In the genomic region with DNA sequence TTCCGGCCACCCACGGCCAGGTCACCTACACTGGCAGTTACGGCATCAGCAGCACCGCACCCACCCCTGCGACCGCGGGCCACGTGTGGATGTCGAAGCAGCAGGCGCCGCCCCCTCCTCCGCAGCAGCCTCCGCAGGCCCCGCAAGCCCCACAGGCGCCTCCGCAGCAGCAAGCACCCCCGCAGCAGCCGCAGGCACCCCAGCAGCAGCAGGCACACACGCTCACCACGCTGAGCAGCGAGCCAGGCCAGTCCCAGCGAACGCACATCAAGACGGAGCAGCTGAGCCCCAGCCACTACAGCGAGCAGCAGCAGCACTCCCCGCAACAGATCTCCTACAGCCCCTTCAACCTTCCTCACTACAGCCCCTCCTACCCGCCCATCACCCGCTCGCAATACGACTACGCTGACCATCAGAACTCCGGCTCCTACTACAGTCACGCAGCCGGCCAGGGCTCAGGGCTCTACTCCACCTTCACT, we compare ENCODE assay signal across 8 mouse cellular contexts. TPM values are rescaled to one million over a fixed set of nuclear protein-coding genes. Genes with fewer than 3 reads are reported as not detected.
DNase-seq lines count a peak whose midpoint lies in the region; ATAC-seq and TF ChIP-seq lines count a peak whose summit lies in the region.

No protein-coding gene starts in this region.

- H3K4me3 ChIP-seq in C2C12 (ENCODE audit: insufficient read depth, poor library complexity, severe bottlenecking) = peak overlapping the region; percentile 14
- H3K4me3 ChIP-seq in forebrain, embryonic 10.5 days = peak overlapping the region; percentile 94
- peak overlapping the region; percentile 60 for H3K4me3 ChIP-seq in midbrain, embryonic 14.5 days (replicated peaks; ENCODE audit: low read depth, low read length)

- H3K79me3 ChIP-seq in C2C12 (ENCODE audit: low read depth) = peaks cover 25% of the 10 kb centered on the region

- H3K4me2 ChIP-seq in midbrain, embryonic 14.5 days (ENCODE audit: low read length) = peak overlapping the region; percentile 97

- peak overlapping the region; percentile 72 for H3K9ac ChIP-seq in midbrain, embryonic 14.5 days (replicated peaks; ENCODE audit: low read length)

- peaks cover 29% of the 10 kb centered on the region for H3K36me3 ChIP-seq in C2C12 (ENCODE audit: control insufficient read depth, insufficient read depth)
- H3K36me3 ChIP-seq in forebrain, embryonic 10.5 days (replicated peaks) = peaks cover 32% of the 10 kb centered on the region
- no peaks in the 10 kb centered on the region for H3K36me3 ChIP-seq in midbrain, embryonic 14.5 days (ENCODE audit: control insufficient read depth, insufficient read depth, low read length)

- H3ac ChIP-seq in C2C12 (ENCODE audit: control insufficient read depth, insufficient read length, low read depth) = no peak overlapping the region

- peaks cover 75% of the 10 kb centered on the region for H3K4me1 ChIP-seq in forebrain, embryonic 10.5 days
- H3K4me1 ChIP-seq in midbrain, embryonic 14.5 days (ENCODE audit: control insufficient read depth, insufficient read depth, low read length) = peaks cover 24% of the 10 kb centered on the region; the same call in 1 of the 2 replicates

- ATAC-seq in frontal cortex, adult (ENCODE audit: low TSS enrichment) = peak; percentile 38; the same call in 1 of the 2 replicates
- 0 out of 2 replicates have a peak, but pooled peaks have one; percentile 26 for ATAC-seq in midbrain, embryonic 14.5 days (ENCODE audit: low FRiP score, low TSS enrichment)

- DNase-seq in frontal cortex, postnatal 14 days (ENCODE audit: low spot score in 2 of 2) = no peak
- peak; percentile 58 for DNase-seq in forebrain, embryonic 10.5 days (ENCODE audit: extremely low spot score, low spot score)
- DNase-seq in layer of hippocampus, postnatal 25 days (ENCODE audit: extremely low spot score in 1 of 2, low spot score in 1 of 2) = peak; percentile 24 to 33
- peak; percentile 74 for DNase-seq in midbrain, embryonic 14.5 days
- DNase-seq in testis, postnatal 14 days (ENCODE audit: low spot score) = peak; percentile 30
- DNase-seq in thymus, postnatal 25 days = no peak

- H3K27ac ChIP-seq in forebrain, embryonic 10.5 days = peak overlapping the region; percentile 95
- H3K27ac ChIP-seq in midbrain, embryonic 14.5 days (replicated peaks; ENCODE audit: low read depth, low read length) = peak overlapping the region; percentile 78

- WGBS in forebrain, embryonic 10.5 days = 6% methylated on average over 33 of the region's 34 CpGs
- 2% methylated on average over 34 of the region's 34 CpGs for whole genome bisulfite sequencing in midbrain, embryonic 14.5 days

- TF ChIP-seq CTCF in C2C12 (IDR thresholded peaks at IDR 0.05; ENCODE audit: control insufficient read depth, insufficient read depth, insufficient read length) = no peak

- H3K9me3 ChIP-seq in forebrain, embryonic 10.5 days = no peaks in the 10 kb centered on the region
- H3K9me3 ChIP-seq in midbrain, embryonic 14.5 days (ENCODE audit: control insufficient read depth, low read length) = no peaks in the 10 kb centered on the region

- H3K27me3 ChIP-seq in C2C12 (ENCODE audit: control insufficient read depth, insufficient read depth, insufficient read length) = no peaks in the 10 kb centered on the region
- H3K27me3 ChIP-seq in forebrain, embryonic 10.5 days (ENCODE audit: poor library complexity, severe bottlenecking) = peaks cover 29% of the 10 kb centered on the region
- no peaks in the 10 kb centered on the region for H3K27me3 ChIP-seq in midbrain, embryonic 14.5 days (ENCODE audit: control insufficient read depth, insufficient read depth, low read length)

- H3K79me2 ChIP-seq in C2C12 (ENCODE audit: control insufficient read depth, insufficient read depth) = peaks cover 40% of the 10 kb centered on the region

TF ChIP-seq in C2C12, 6 proteins besides CTCF, POLR2A, EP300 and RAD21:
- TF ChIP-seq USF1 (IDR thresholded peaks at IDR 0.05; ENCODE audit: low read depth) (no peak), FOSL1 (IDR thresholded peaks at IDR 0.05; ENCODE audit: insufficient read depth, low read length, poor library complexity, severe bottlenecking) (no peak), MYOG (IDR thresholded peaks at IDR 0.05; ENCODE audit: control insufficient read depth, extremely low read depth, insufficient read length) (no peak), CEBPB (IDR thresholded peaks at IDR 0.05; ENCODE audit: low read depth) (no peak), MYOD1 (IDR thresholded peaks at IDR 0.05; ENCODE audit: control insufficient read depth, insufficient read length, low read depth) (no peak), MAX (IDR thresholded peaks at IDR 0.05) (no peak)

RNA-seq across cellular contexts. Expression of a gene that starts 2.9 kb away (rescaled TPM):
- 14.4 TPM for polyA plus RNA-seq in C2C12 (2012; fragmentation: generic; extraction: Trizol)
- polyA plus RNA-seq in forebrain, embryonic 10.5 days (2016; fragmentation: Nextera tagmentation; extraction: Ambion mirVana) = 98.1 and 108 TPM in 2 replicates
- 10 to 100 TPM; 28.9 to 34.3 TPM for total RNA-seq in layer of hippocampus, postnatal 25 days (2021)
- polyA plus RNA-seq in midbrain, embryonic 14.5 days (2014; fragmentation: Nextera tagmentation; extraction: Ambion mirVana) = 45.5 and 62.2 TPM in 2 replicates

Comparison
In these comparisons a context has a peak if more than half of its experiments do, and no peak if none do; other contexts are left out.
1. DNase-seq: peak in forebrain, embryonic 10.5 days (single experiment), layer of hippocampus, postnatal 25 days (2 of 2), midbrain, embryonic 14.5 days (single experiment) and testis, postnatal 14 days (single experiment); none in frontal cortex, postnatal 14 days (0 of 2) and thymus, postnatal 25 days (single experiment).
2. H3K4me3 ChIP-seq: peak in every context shown above with its lines; median percentile 94 in forebrain, embryonic 10.5 days; 60 in midbrain, embryonic 14.5 days; 14 in C2C12.